Mouse (Mus musculus) fibroblast of lung, adult 2 months (primary cell): ENCODE data around the gene Pdk2.

Experiments used
- DNase-seq: peaks from one replicate; pipeline ENCODE4 v3.0.0-alpha.2; 2011; ENCODE audit warnings: low read depth

The Pdk2 gene

GRCm38 (mm10) chr11:95001584-95002347, 39.4 kb downstream of the Pdk2 start:
- DNase-seq: no peak

- no peak for DNase-seq
Measured at GRCm38 (mm10) chr11:95001058-95001457, 40.1 kb downstream of the Pdk2 start.

- no peak for DNase-seq
Measured at GRCm38 (mm10) chr11:95000548-95000947, 40.6 kb downstream of the Pdk2 start.

GRCm38 (mm10) chr11:95000128-95000527, 41.0 kb downstream of the Pdk2 start:
- no peak for DNase-seq

- DNase-seq: no peak
Measured at GRCm38 (mm10) chr11:94998041-94998531, 43.1 kb downstream of the Pdk2 start.

- DNase-seq: no peak
Measured at GRCm38 (mm10) chr11:94997596-94997995, 43.6 kb downstream of the Pdk2 start.

GRCm38 (mm10) chr11:94996984-94997383, 44.2 kb downstream of the Pdk2 start:
- no peak for DNase-seq

GRCm38 (mm10) chr11:94996101-94996500, 45.1 kb downstream of the Pdk2 start:
- no peak for DNase-seq

GRCm38 (mm10) chr11:94994947-94995772, 46.0 kb downstream of the Pdk2 start:
- DNase-seq: no peak

- no peak for DNase-seq
Measured at GRCm38 (mm10) chr11:94994208-94994814, 46.8 kb downstream of the Pdk2 start.

GRCm38 (mm10) chr11:94992754-94993606, 48.2 kb downstream of the Pdk2 start:
- no peak for DNase-seq

GRCm38 (mm10) chr11:94992480-94992753, 48.7 kb downstream of the Pdk2 start:
- no peak for DNase-seq

- no peak for DNase-seq
Measured at GRCm38 (mm10) chr11:94991641-94992479, 49.3 kb downstream of the Pdk2 start.

- DNase-seq: peak; percentile 77
Measured at GRCm38 (mm10) chr11:94990749-94991577, 50.2 kb downstream of the Pdk2 start, which contains the start of gene Ppp1r9b. Ppp1r9b (plus strand) TSS chr11:94991035.

- no peak for DNase-seq
Measured at GRCm38 (mm10) chr11:94990102-94990748, 50.9 kb downstream of the Pdk2 start.

GRCm38 (mm10) chr11:94989562-94990017, 51.6 kb downstream of the Pdk2 start:
- DNase-seq: peak; percentile 89

GRCm38 (mm10) chr11:94988780-94989561, 52.2 kb downstream of the Pdk2 start:
- peak; percentile 93 for DNase-seq

- no peak for DNase-seq
Measured at GRCm38 (mm10) chr11:94987851-94988250, 53.3 kb downstream of the Pdk2 start.

- DNase-seq: no peak
Measured at GRCm38 (mm10) chr11:94987341-94987740, 53.8 kb downstream of the Pdk2 start.
